29 mouse cellular contexts compared by ENCODE assay signal in genomic region chr3:75521314-75521713, GRCm38 (mm10). TPM values are rescaled to one million over a fixed set of nuclear protein-coding genes. Genes with fewer than 3 reads are reported as not detected.
DNase-seq lines count a peak whose midpoint lies in the region; ATAC-seq and TF ChIP-seq lines count a peak whose summit lies in the region.
"Had no signal": no experiment of that assay in that cellular context is flagged by ENCODE, and none has a peak within 500 bp of the region (broad histone marks: within the 10 kb centered on the region; RNA-seq: fewer than 3 reads in every experiment).

No protein-coding gene starts in this region.

- no peak overlapping the region for H3K9ac ChIP-seq in hindbrain, embryonic 15.5 days
- no peak overlapping the region for H3K9ac ChIP-seq in hindbrain, embryonic 13.5 days
- H3K9ac ChIP-seq in midbrain, postnatal 0 days (replicated peaks; ENCODE audit: low read length, poor library complexity, severe bottlenecking): no peak overlapping the region
- no peak overlapping the region for H3K9ac ChIP-seq in midbrain, embryonic 14.5 days (replicated peaks; ENCODE audit: low read length)
- H3K9ac ChIP-seq: embryonic facial prominence, embryonic 13.5 days; forebrain, embryonic 13.5 days; forebrain, postnatal 0 days had no signal

- H3K4me2 ChIP-seq in hindbrain, embryonic 15.5 days: no peak overlapping the region
- no peak overlapping the region for H3K4me2 ChIP-seq in hindbrain, embryonic 13.5 days
- no peak overlapping the region for H3K4me2 ChIP-seq in midbrain, postnatal 0 days (ENCODE audit: low read depth, low read length, poor library complexity, severe bottlenecking)
- H3K4me2 ChIP-seq in midbrain, embryonic 14.5 days (ENCODE audit: low read length): no peak overlapping the region
- H3K4me2 ChIP-seq: embryonic facial prominence, embryonic 13.5 days; forebrain, embryonic 13.5 days; heart, embryonic 11.5 days had no signal

- peak; percentile 30; the same call in 1 of the 2 replicates for ATAC-seq in hindbrain, embryonic 15.5 days (ENCODE audit: low FRiP score, low read depth)
- no peak for ATAC-seq in hindbrain, embryonic 13.5 days (ENCODE audit: low FRiP score)
- ATAC-seq in midbrain, postnatal 0 days (ENCODE audit: low FRiP score): no peak
- no peak for ATAC-seq in midbrain, embryonic 14.5 days (ENCODE audit: low FRiP score, low TSS enrichment)
- ATAC-seq: CD4-positive, CD25-positive, alpha-beta regulatory T cell, adult 4 months; forebrain, embryonic 13.5 days; forebrain, postnatal 0 days had no signal

- H3K9me3 ChIP-seq in hindbrain, embryonic 15.5 days: no peaks in the 10 kb centered on the region
- H3K9me3 ChIP-seq in hindbrain, embryonic 13.5 days: no peaks in the 10 kb centered on the region
- no peaks in the 10 kb centered on the region for H3K9me3 ChIP-seq in midbrain, postnatal 0 days (ENCODE audit: low read length)
- no peaks in the 10 kb centered on the region for H3K9me3 ChIP-seq in midbrain, embryonic 14.5 days (ENCODE audit: control insufficient read depth, low read length)
- H3K9me3 ChIP-seq: embryonic facial prominence, embryonic 10.5 days; embryonic facial prominence, embryonic 13.5 days; forebrain, embryonic 13.5 days had no signal

- no peaks in the 10 kb centered on the region for H3K4me1 ChIP-seq in hindbrain, embryonic 15.5 days (replicated peaks)
- H3K4me1 ChIP-seq in hindbrain, embryonic 13.5 days (replicated peaks): peaks cover 5% of the 10 kb centered on the region
- no peaks in the 10 kb centered on the region for H3K4me1 ChIP-seq in midbrain, postnatal 0 days (ENCODE audit: insufficient read depth, low read length)
- H3K4me1 ChIP-seq in midbrain, embryonic 14.5 days (ENCODE audit: control insufficient read depth, insufficient read depth, low read length): no peaks in the 10 kb centered on the region
- H3K4me1 ChIP-seq: embryonic facial prominence, embryonic 10.5 days; embryonic facial prominence, embryonic 13.5 days; forebrain, embryonic 13.5 days had no signal

- 52% methylated on average over 2 of the region's 2 CpGs for WGBS in hindbrain, embryonic 15.5 days
- WGBS in hindbrain, embryonic 13.5 days: 69% methylated on average over 2 of the region's 2 CpGs
- WGBS in midbrain, postnatal 0 days: 67% methylated on average over 2 of the region's 2 CpGs
- WGBS in midbrain, embryonic 14.5 days: 82% methylated on average over 2 of the region's 2 CpGs

- no peaks in the 10 kb centered on the region for H3K27me3 ChIP-seq in hindbrain, embryonic 15.5 days
- H3K27me3 ChIP-seq in hindbrain, embryonic 13.5 days: no peaks in the 10 kb centered on the region
- no peaks in the 10 kb centered on the region for H3K27me3 ChIP-seq in midbrain, postnatal 0 days (ENCODE audit: insufficient read depth, low read length)
- no peaks in the 10 kb centered on the region for H3K27me3 ChIP-seq in midbrain, embryonic 14.5 days (ENCODE audit: control insufficient read depth, insufficient read depth, low read length)
- H3K27me3 ChIP-seq: embryonic facial prominence, embryonic 13.5 days; forebrain, embryonic 13.5 days had no signal

- peaks cover 20% of the 10 kb centered on the region for H3K36me3 ChIP-seq in hindbrain, embryonic 15.5 days
- peaks cover 25% of the 10 kb centered on the region for H3K36me3 ChIP-seq in hindbrain, embryonic 13.5 days
- H3K36me3 ChIP-seq in midbrain, postnatal 0 days (ENCODE audit: insufficient read depth, low read length): peaks cover 6% of the 10 kb centered on the region; the same call in 1 of the 2 replicates
- peaks cover 19% of the 10 kb centered on the region for H3K36me3 ChIP-seq in midbrain, embryonic 14.5 days (ENCODE audit: control insufficient read depth, insufficient read depth, low read length)

- H3K27ac ChIP-seq in hindbrain, embryonic 15.5 days (replicated peaks): no peak overlapping the region
- no peak overlapping the region for H3K27ac ChIP-seq in hindbrain, embryonic 13.5 days
- H3K27ac ChIP-seq in midbrain, postnatal 0 days (ENCODE audit: low read depth, low read length): no peak overlapping the region
- H3K27ac ChIP-seq in midbrain, embryonic 14.5 days (replicated peaks; ENCODE audit: low read depth, low read length): no peak overlapping the region
- H3K27ac ChIP-seq: embryonic facial prominence, embryonic 10.5 days; embryonic facial prominence, embryonic 13.5 days; forebrain, embryonic 13.5 days; gastrocnemius, adult 2 months had no signal

- H3K4me3 ChIP-seq in hindbrain, embryonic 15.5 days: no peak overlapping the region
- no peak overlapping the region for H3K4me3 ChIP-seq in hindbrain, embryonic 13.5 days
- no peak overlapping the region for H3K4me3 ChIP-seq in midbrain, postnatal 0 days (ENCODE audit: low read depth, low read length)
- H3K4me3 ChIP-seq in midbrain, embryonic 14.5 days (replicated peaks; ENCODE audit: low read depth, low read length): no peak overlapping the region
- H3K4me3 ChIP-seq: embryonic facial prominence, embryonic 10.5 days; embryonic facial prominence, embryonic 13.5 days; erythroblast, embryonic 14.5 days; forebrain, embryonic 13.5 days; gastrocnemius, adult 2 months had no signal

- TF ChIP-seq POLR2A in brain, embryonic 14.5 days (IDR thresholded peaks at IDR 0.05; ENCODE audit: borderline replicate concordance, extremely low read depth, insufficient read depth, insufficient read length, poor library complexity, severe bottlenecking): no peak

- TF ChIP-seq CTCF in midbrain, postnatal 0 days (IDR thresholded peaks at IDR 0.05): no peak
- no peak for TF ChIP-seq CTCF in brain, embryonic 14.5 days (IDR thresholded peaks at IDR 0.05; ENCODE audit: borderline replicate concordance, extremely low read depth, insufficient read depth, insufficient read length)

- DNase-seq in midbrain, postnatal 0 days (ENCODE audit: low spot score): peak; percentile 11
- no peak for DNase-seq in midbrain, embryonic 14.5 days
- peak; percentile 40 for DNase-seq in brain, embryonic 14.5 days (ENCODE audit: low read depth)
- DNase-seq in thymus, postnatal 4 days: no peak
- DNase-seq: adrenal gland, adult 2 months; adrenal gland, postnatal 14 days; cerebellum, adult 11-12 months; cerebellum, adult 8-10 months; cerebellum, postnatal 10 days; cerebellum, postnatal 36 days; embryo, embryonic 11 days; forebrain, postnatal 0 days; gastrocnemius, adult 2 months; gastrocnemius, postnatal 14 days; heart, adult 11 months had no signal

RNA-seq across cellular contexts. Expression of gene Pdcd10, which starts 35.3 kb away (rescaled TPM):
- polyA plus RNA-seq in hindbrain, embryonic 15.5 days (2015; fragmentation: Nextera tagmentation; extraction: Ambion mirVana): 72.7 and 80.4 TPM in 2 replicates
- polyA plus RNA-seq in hindbrain, embryonic 13.5 days (2015; fragmentation: Nextera tagmentation; extraction: Ambion mirVana): 69.4 and 85.8 TPM in 2 replicates
- total RNA-seq in midbrain, postnatal 0 days (2014; rRNA removed): 33.8 and 54.2 TPM in 2 replicates
- 93.8 and 95.6 TPM in 2 replicates for polyA plus RNA-seq in midbrain, postnatal 0 days (2015; fragmentation: Nextera tagmentation; extraction: Ambion mirVana)
- polyA plus RNA-seq in midbrain, embryonic 14.5 days (2014; fragmentation: Nextera tagmentation; extraction: Ambion mirVana): 91.4 and 96.0 TPM in 2 replicates
- polyA plus RNA-seq in brain, embryonic 14.5 days (2012; rRNA removed): 32.8 and 38.1 TPM in 2 replicates

RNA-seq across cellular contexts. Expression of gene Serpini1, which starts 36.0 kb away (rescaled TPM):
- 147 and 155 TPM in 2 replicates for polyA plus RNA-seq in hindbrain, embryonic 15.5 days (2015; fragmentation: Nextera tagmentation; extraction: Ambion mirVana)
- 128 and 131 TPM in 2 replicates for polyA plus RNA-seq in hindbrain, embryonic 13.5 days (2015; fragmentation: Nextera tagmentation; extraction: Ambion mirVana)
- 102 and 123 TPM in 2 replicates for total RNA-seq in midbrain, postnatal 0 days (2014; rRNA removed)
- polyA plus RNA-seq in midbrain, postnatal 0 days (2015; fragmentation: Nextera tagmentation; extraction: Ambion mirVana): 142 and 152 TPM in 2 replicates
- 139 and 144 TPM in 2 replicates for polyA plus RNA-seq in midbrain, embryonic 14.5 days (2014; fragmentation: Nextera tagmentation; extraction: Ambion mirVana)
- polyA plus RNA-seq in brain, embryonic 14.5 days (2012; rRNA removed): 43.9 and 56.3 TPM in 2 replicates
- polyA plus RNA-seq: erythroblast, embryonic 14.5 days had no signal

RNA-seq across cellular contexts. Expression of gene Wdr49, which starts 39.4 kb away (rescaled TPM):
- polyA plus RNA-seq in hindbrain, embryonic 15.5 days (2015; fragmentation: Nextera tagmentation; extraction: Ambion mirVana): 0.35 and 0.42 TPM in 2 replicates
- 0.12 TPM in 1 of 2 replicates, not detected in the other for polyA plus RNA-seq in hindbrain, embryonic 13.5 days (2015; fragmentation: Nextera tagmentation; extraction: Ambion mirVana)
- total RNA-seq in midbrain, postnatal 0 days (2014; rRNA removed): 0.66 and 1.2 TPM in 2 replicates
- polyA plus RNA-seq in midbrain, postnatal 0 days (2015; fragmentation: Nextera tagmentation; extraction: Ambion mirVana): 0.15 and 0.17 TPM in 2 replicates
- polyA plus RNA-seq in midbrain, embryonic 14.5 days (2014; fragmentation: Nextera tagmentation; extraction: Ambion mirVana): 0.16 and 0.53 TPM in 2 replicates
- 0.09 and 0.19 TPM in 2 replicates for polyA plus RNA-seq in brain, embryonic 14.5 days (2012; rRNA removed)
- total RNA-seq: adrenal gland, adult 2 months; adrenal gland, postnatal 14 days; gastrocnemius, adult 2 months; gastrocnemius, postnatal 14 days; gastrocnemius, postnatal 4 days; heart, postnatal 25 days; MEL had no signal
- polyA plus RNA-seq: adrenal gland, adult 2 months; C2C12; embryonic facial prominence, embryonic 10.5 days; embryonic facial prominence, embryonic 13.5 days; erythroblast, embryonic 14.5 days; forebrain, embryonic 13.5 days; heart, embryonic 11.5 days; heart, embryonic 14.5 days; heart, postnatal 0 days had no signal

Comparison
In these comparisons a context has a peak if more than half of its experiments do, and no peak if none do; other contexts are left out.
1. DNase-seq: peak in midbrain, postnatal 0 days (single experiment) and brain, embryonic 14.5 days (single experiment); none in midbrain, embryonic 14.5 days (single experiment) and thymus, postnatal 4 days (single experiment).